Mouse (Mus musculus) liver, embryonic 12.5 days (tissue): ENCODE data around the gene Vmp1. TPM values are rescaled to one million over a fixed set of nuclear protein-coding genes. Genes with fewer than 3 reads are reported as not detected.

Experiments
- ATAC-seq: fragments of 200-750 bp; cut with Nextera tagmentation; 2 replicates; pipeline ENCODE4 v1.8.0; 2017; ENCODE audit warnings: moderate number of reproducible peaks, mild to moderate bottlenecking, moderate library complexity
- H3K27ac ChIP-seq: fragments of 300-500 bp; sonication (generic); 2 replicates; pipeline ENCODE4 v1.5.1; 2016; ENCODE audit warnings: mild to moderate bottlenecking
- H3K27me3 ChIP-seq: fragments of 300-500 bp; sonication (generic); replicated peaks from 2 replicates; pipeline ENCODE4 v1.6.1; 2016; ENCODE audit warnings: mild to moderate bottlenecking, moderate library complexity
- H3K36me3 ChIP-seq: fragments of 300-500 bp; sonication (generic); 2 replicates; pipeline ENCODE4 v1.6.1; 2016; ENCODE audit warnings: mild to moderate bottlenecking, moderate library complexity
- H3K4me1 ChIP-seq: fragments of 300-500 bp; sonication (generic); 2 replicates; pipeline ENCODE4 v1.6.1; 2016
- H3K4me2 ChIP-seq: fragments of 300-500 bp; sonication (generic); 2 replicates; pipeline ENCODE4 v1.6.1; 2016; ENCODE audit warnings: mild to moderate bottlenecking, moderate library complexity
- H3K4me3 ChIP-seq: fragments of 300-500 bp; sonication (generic); 2 replicates; pipeline ENCODE4 v1.5.1; 2016; ENCODE audit warnings: mild to moderate bottlenecking, moderate library complexity
- H3K9ac ChIP-seq: fragments of 300-500 bp; sonication (generic); 2 replicates; pipeline ENCODE4 v1.6.1; 2016; ENCODE audit warnings: mild to moderate bottlenecking, moderate library complexity
- H3K9me3 ChIP-seq: fragments of 300-500 bp; sonication (generic); replicated peaks from 2 replicates; pipeline ENCODE4 v1.6.1; 2016; ENCODE audit warnings: mild to moderate bottlenecking, moderate library complexity
- WGBS: fragments of 180-500 bp; shearing (Covaris S2); methylation state at CpG from one replicate; pipeline ENCODE4 v1.1.7; 2016; ENCODE audit not compliant: insufficient replicate concordance; 5-methylcytosine and 5-hydroxymethylcytosine counted together
- polyA plus RNA-seq: library from polyadenylated mRNA; unstranded; fragments of >200 nt; fragmentation: Nextera tagmentation; extraction: Ambion mirVana; gene quantifications from 2 replicates; pipeline ENCODE4 v1.2.1, GENCODE M21; 2016

The Vmp1 gene
- polyA plus RNA-seq, 1 experiment from 2014 or later, result 110 TPM

- ATAC-seq, result peak; percentile 30; the same call in 1 of the 2 replicates
- Histone ChIP-seq H3K4me3 (no peak overlapping the region), H3K4me2 (0 out of 2 replicates have a peak overlapping the region, but pooled peaks have one; percentile 6), H3K4me1 (peaks cover 61% of the 10 kb centered on the region), H3K9ac (peak overlapping the region; percentile 22; the same call in 1 of the 2 replicates), H3K9me3 (no peaks in the 10 kb centered on the region), H3K27ac (peak overlapping the region; percentile 82), H3K36me3 (peaks cover 48% of the 10 kb centered on the region), H3K27me3 (no peaks in the 10 kb centered on the region)
- WGBS, result 42% methylated on average over 4 of the region's 4 CpGs
Observed at GRCm38 (mm10) chr11:86626714-86627113, 56.9 kb downstream of the Vmp1 start.

DNA sequence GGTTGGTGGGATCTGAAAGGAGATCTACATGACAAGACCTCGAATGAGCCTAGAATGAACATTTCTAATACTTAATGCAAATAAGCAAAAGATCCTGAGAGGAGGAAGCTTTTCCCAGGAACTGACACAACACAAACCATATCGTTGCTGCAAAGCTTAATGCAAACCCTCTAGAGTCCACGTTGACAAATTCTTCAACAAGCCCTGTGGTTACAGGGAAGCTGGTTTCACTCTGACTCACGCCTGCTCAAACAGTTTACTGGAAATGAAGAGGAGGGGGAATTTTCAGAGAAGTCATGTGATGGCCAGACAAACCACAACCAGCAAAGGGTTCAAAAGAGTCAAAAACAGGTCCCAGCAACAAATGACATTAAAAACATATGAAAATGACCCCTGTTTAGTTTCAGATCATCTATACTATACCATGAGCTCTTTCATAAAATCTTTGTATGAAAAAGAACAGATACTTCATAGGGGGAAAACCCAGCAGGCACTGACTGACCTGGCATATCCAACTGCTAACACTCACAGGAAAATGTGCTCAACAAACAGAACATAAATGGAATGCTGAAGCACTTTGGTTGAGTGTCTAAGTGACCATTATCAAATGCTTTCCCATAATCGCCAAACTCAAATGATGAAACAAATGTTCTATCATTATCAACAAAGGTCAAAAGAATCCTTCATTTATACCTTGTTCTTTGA is 59.2 kb downstream of the Vmp1 start:
- Histone ChIP-seq H3K36me3 (peaks cover 34% of the 10 kb centered on the region; the same call in 1 of the 2 replicates), H3K27ac (peak overlapping the region; percentile 58), H3K4me2 (no peak overlapping the region), H3K4me1 (peaks cover 60% of the 10 kb centered on the region), H3K27me3 (no peaks in the 10 kb centered on the region), H3K9ac (0 out of 2 replicates have a peak overlapping the region, but pooled peaks have one; percentile 17), H3K9me3 (no peaks in the 10 kb centered on the region), H3K4me3 (no peak overlapping the region)
- 27% methylated on average over 5 of the region's 5 CpGs for WGBS
- no peak for ATAC-seq

- Histone ChIP-seq H3K9ac (no peak overlapping the region), H3K27ac (peak overlapping the region; percentile 58), H3K36me3 (peaks cover 33% of the 10 kb centered on the region; the same call in 1 of the 2 replicates), H3K9me3 (no peaks in the 10 kb centered on the region), H3K27me3 (no peaks in the 10 kb centered on the region), H3K4me1 (peaks cover 52% of the 10 kb centered on the region), H3K4me2 (no peak overlapping the region), H3K4me3 (no peak overlapping the region)
- no peak for ATAC-seq
- 77% methylated on average over 1 of the region's 1 CpGs for WGBS
Observed at GRCm38 (mm10) chr11:86623402-86624010, 60.1 kb downstream of the Vmp1 start.

DNA sequence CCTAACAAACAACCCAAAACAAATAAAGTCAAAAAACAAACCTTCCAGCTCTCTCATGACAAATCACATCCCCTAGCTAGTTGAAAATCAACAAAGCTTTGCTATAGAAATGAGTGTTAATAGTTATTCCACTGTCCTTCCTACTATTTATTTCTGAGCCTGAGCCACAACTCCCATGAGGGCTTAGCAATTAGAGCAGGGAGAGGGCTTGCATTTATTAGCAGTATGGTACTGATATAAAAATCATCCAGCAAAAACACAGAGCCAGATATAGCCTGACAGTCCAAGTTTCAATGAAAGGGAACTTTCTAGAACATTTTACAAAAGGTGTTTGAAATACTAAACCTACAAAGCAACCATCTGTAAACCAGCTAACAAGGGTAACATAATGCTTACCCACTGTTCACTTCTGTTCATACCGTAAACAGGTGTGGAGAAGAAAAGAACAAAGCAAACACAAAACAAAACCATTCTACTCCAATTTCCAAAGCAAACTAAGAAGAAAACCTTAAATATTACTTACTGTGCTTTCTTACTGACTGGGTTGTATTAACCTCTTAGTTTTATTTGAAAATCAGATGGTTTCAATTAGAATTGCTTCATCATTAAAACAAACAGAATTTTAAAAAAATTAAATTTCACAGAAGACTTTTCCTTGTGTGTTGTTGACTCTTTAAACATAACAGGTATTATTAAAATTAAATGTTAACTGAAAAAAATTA is 61.3 kb downstream of the Vmp1 start:
- peaks cover 23% of the 10 kb centered on the region; the same call in 1 of the 2 replicates for H3K36me3 ChIP-seq
- no peak overlapping the region for H3K4me2 ChIP-seq
- peaks cover 41% of the 10 kb centered on the region for H3K4me1 ChIP-seq
- 96% methylated on average over 1 of the region's 1 CpGs for WGBS
- ATAC-seq, result no peak
- H3K9me3 ChIP-seq, result no peaks in the 10 kb centered on the region
- no peak overlapping the region for H3K27ac ChIP-seq
- no peak overlapping the region for H3K4me3 ChIP-seq
- H3K27me3 ChIP-seq, result no peaks in the 10 kb centered on the region
- no peak overlapping the region for H3K9ac ChIP-seq

- Histone ChIP-seq H3K27ac (no peak overlapping the region), H3K4me3 (no peak overlapping the region), H3K4me1 (peaks cover 29% of the 10 kb centered on the region), H3K9me3 (no peaks in the 10 kb centered on the region), H3K9ac (no peak overlapping the region), H3K36me3 (peaks cover 28% of the 10 kb centered on the region), H3K27me3 (no peaks in the 10 kb centered on the region), H3K4me2 (no peak overlapping the region)
- WGBS, result 90% methylated on average over 13 of the region's 13 CpGs
- ATAC-seq, result no peak
Observed at GRCm38 (mm10) chr11:86621139-86621538, 62.5 kb downstream of the Vmp1 start.

GRCm38 (mm10) chr11:86618548-86619335 is 64.9 kb downstream of the Vmp1 start:
- no peak for ATAC-seq
- Histone ChIP-seq H3K27me3 (no peaks in the 10 kb centered on the region), H3K27ac (peak overlapping the region; percentile 42; the same call in 1 of the 2 replicates), H3K4me3 (no peak overlapping the region), H3K4me2 (no peak overlapping the region), H3K9me3 (no peaks in the 10 kb centered on the region), H3K4me1 (peaks cover 32% of the 10 kb centered on the region), H3K9ac (no peak overlapping the region), H3K36me3 (peaks cover 29% of the 10 kb centered on the region)
- 80% methylated on average over 2 of the region's 2 CpGs for WGBS

DNA sequence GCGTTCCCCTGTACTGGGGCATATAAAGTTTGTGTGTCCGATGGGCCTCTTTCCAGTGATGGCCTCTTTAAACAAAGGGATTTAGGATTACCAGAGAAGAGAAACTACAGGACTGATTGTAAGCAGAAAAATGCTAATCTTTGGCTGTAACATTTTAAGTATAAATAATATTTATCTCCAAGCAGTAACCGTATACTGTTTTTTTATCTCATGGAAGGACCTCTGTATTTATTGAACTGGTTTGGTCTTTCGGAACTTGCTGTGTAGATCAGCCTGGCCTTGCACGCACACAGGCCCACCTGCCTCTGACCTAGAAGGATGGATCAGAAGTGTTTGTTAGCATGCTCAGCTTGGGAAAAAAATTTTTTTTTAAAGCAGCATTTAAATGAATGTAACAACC is 69.0 kb downstream of the Vmp1 start:
- Histone ChIP-seq H3K9ac (peak overlapping the region; percentile 60), H3K36me3 (peaks cover 32% of the 10 kb centered on the region), H3K27ac (peak overlapping the region; percentile 97), H3K4me1 (peaks cover 59% of the 10 kb centered on the region), H3K4me2 (peak overlapping the region; percentile 58), H3K27me3 (no peaks in the 10 kb centered on the region), H3K4me3 (no peak overlapping the region), H3K9me3 (no peaks in the 10 kb centered on the region)
- WGBS, result 62% methylated on average over 5 of the region's 5 CpGs
- ATAC-seq, result no peak

DNA sequence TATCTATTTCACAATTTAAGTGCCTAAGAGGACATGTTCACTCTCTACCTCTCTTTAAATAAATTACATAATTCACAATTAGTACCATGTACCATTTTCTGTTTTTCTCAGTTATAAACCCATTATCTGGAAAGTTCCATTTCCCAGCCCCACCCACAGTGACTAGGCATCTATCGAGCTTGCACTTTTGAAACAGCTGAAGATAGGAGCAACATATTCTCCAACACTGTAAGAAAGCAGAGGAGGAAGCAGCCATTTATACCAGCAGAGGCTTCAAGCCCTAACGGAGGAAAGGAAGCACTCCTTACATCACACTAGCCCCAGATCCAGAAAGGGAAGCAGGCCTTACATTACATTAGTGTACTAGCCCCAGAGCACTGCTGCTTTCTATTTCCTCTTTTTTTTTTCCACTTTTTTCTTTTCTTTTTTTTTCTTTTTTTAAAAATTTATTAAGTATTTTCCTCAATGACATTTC is 69.5 kb downstream of the Vmp1 start:
- Histone ChIP-seq H3K9me3 (no peaks in the 10 kb centered on the region), H3K4me3 (peak overlapping the region; percentile 15; the same call in 1 of the 2 replicates), H3K9ac (peak overlapping the region; percentile 60), H3K36me3 (peaks cover 31% of the 10 kb centered on the region), H3K4me2 (peak overlapping the region; percentile 58), H3K4me1 (peaks cover 63% of the 10 kb centered on the region), H3K27me3 (no peaks in the 10 kb centered on the region), H3K27ac (peak overlapping the region; percentile 97)
- WGBS, result 12% methylated on average over 2 of the region's 2 CpGs
- peak; percentile 85 for ATAC-seq

- no peak overlapping the region for H3K4me3 ChIP-seq
- no peak overlapping the region for H3K4me2 ChIP-seq
- peaks cover 36% of the 10 kb centered on the region for H3K36me3 ChIP-seq
- peaks cover 65% of the 10 kb centered on the region for H3K4me1 ChIP-seq
- peak overlapping the region; percentile 51; the same call in 1 of the 2 replicates for H3K27ac ChIP-seq
- ATAC-seq, result no peak
- 85% methylated on average over 1 of the region's 1 CpGs for WGBS
- H3K9me3 ChIP-seq, result no peaks in the 10 kb centered on the region
- H3K27me3 ChIP-seq, result no peaks in the 10 kb centered on the region
- no peak overlapping the region for H3K9ac ChIP-seq
Observed at GRCm38 (mm10) chr11:86611991-86612390, 71.6 kb downstream of the Vmp1 start.

DNA sequence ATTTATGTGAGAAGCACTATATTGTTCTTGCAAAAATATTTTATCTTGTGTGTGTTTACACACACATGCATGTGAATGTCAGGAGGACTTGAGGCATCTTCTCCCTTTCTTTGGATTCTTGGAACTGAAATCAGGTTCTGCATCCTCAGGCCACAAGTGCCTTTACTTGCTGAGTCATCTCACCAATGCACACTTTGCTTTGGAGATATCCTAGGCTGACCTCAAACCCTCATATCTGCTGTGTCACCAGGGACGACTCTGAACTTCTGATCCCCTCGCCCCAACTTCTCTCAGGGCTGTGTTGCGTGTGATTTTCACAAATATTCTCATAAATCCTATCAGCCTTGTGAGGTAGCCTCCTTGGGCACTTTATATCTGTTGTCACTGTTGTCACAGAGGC is 73.4 kb downstream of the Vmp1 start:
- H3K27ac ChIP-seq, result peak overlapping the region; percentile 86
- no peak overlapping the region for H3K9ac ChIP-seq
- WGBS, result 14% methylated on average over 3 of the region's 3 CpGs
- H3K4me2 ChIP-seq, result peak overlapping the region; percentile 34
- H3K27me3 ChIP-seq, result no peaks in the 10 kb centered on the region
- H3K4me3 ChIP-seq, result no peak overlapping the region
- H3K36me3 ChIP-seq, result peaks cover 40% of the 10 kb centered on the region
- no peaks in the 10 kb centered on the region for H3K9me3 ChIP-seq
- peaks cover 58% of the 10 kb centered on the region for H3K4me1 ChIP-seq
- ATAC-seq, result peak; percentile 87

DNA sequence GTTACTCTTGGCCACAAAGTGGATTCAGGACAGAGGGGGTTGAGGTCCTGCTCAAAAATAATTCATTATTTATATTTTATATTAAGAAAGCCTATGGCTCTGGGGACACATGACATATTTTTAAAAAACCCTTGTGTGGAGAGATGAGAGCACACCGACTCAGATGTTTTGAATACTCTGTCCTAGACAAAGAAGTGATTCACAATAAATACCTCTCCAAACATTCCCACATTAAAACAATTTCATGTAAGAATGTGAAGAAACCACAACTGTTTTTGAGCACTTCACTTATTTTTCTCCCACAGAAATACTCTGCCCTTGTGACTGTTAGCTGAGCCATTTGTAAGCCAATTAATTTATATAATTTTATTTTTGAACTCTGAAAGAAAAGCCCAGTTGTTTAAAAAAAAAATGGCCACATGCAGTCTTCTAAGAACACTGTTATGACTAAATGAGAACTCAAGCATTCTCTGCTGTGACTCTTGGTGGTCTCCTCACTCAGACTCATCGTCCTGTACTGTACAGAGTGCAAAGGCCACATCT is 75.8 kb downstream of the Vmp1 start:
- 82% methylated on average over 2 of the region's 2 CpGs for whole genome bisulfite sequencing
- H3K36me3 ChIP-seq, result peaks cover 53% of the 10 kb centered on the region

More for the DNA sequence above, 75.8 kb downstream of the Vmp1 start:
- no peak overlapping the region for H3K9ac ChIP-seq
- ATAC-seq, result no peak
- peaks cover 41% of the 10 kb centered on the region for H3K4me1 ChIP-seq
- H3K27ac ChIP-seq, result no peak overlapping the region
- no peaks in the 10 kb centered on the region for H3K9me3 ChIP-seq
- H3K4me3 ChIP-seq, result no peak overlapping the region
- H3K27me3 ChIP-seq, result no peaks in the 10 kb centered on the region
- H3K4me2 ChIP-seq, result no peak overlapping the region
